Mouse (Mus musculus) T-cell, adult 2 months (primary cell): ENCODE measurements around the gene Abcb1b.
"Not testable (repeated sequence)": the region's sequence is repeated elsewhere in the genome, so short reads cannot be mapped to it uniquely, and the experiment has no call there.

Source experiments
- DNase-seq: peaks from one replicate; pipeline ENCODE4 v3.0.0; 2022; ENCODE audit warnings: low spot score

Gene Abcb1b

DNA sequence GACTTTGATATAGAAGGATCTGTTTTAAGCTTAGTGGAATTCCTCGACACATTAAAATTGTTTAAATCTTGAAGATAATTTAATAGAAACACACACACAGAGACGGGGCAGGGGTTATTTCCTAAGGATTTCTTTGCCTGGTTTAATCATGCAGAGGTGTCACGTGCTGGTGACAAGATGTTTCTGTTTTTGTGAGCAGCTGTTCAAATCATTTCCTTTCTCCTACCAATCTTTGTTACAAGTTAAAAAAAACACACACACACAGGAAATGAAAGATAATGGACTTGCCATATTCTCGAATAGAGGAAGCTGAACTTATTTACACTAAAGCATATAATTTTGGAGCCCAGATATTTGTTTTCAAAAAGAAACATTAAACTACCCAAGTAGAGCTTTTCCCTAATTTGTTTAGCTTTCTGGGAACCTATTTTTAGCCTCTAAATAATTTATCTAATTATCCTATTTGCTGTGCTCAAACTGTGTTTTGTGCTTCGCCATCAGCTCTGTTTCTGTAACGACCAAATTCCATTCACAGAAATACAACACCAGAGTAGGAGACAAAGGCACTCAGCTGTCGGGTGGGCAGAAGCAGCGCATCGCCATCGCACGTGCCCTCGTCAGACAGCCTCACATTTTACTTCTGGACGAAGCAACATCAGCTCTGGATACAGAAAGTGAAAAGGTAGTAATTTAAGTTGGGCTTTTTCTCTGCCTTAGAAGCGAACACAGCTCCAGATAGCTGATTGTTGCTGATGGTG, 65.8 kb downstream of the Abcb1b start:
- peak; percentile 12 for DNase-seq

DNA sequence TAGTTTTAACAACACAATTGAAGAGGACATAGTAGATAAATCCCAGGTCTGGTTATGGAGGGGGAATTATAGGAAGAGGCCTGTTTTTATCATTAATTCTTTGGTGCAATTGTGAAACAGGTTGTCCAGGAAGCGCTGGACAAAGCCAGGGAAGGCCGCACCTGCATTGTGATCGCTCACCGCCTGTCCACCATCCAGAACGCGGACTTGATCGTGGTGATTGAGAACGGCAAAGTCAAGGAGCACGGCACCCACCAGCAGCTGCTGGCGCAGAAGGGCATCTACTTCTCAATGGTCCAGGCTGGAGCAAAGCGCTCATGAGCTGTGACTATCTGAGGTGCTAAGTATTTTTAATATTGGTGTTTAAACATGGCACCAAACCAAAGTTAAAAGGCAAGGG, 67.7 kb downstream of the Abcb1b start:
- not testable (repeated sequence) for DNase-seq

DNA sequence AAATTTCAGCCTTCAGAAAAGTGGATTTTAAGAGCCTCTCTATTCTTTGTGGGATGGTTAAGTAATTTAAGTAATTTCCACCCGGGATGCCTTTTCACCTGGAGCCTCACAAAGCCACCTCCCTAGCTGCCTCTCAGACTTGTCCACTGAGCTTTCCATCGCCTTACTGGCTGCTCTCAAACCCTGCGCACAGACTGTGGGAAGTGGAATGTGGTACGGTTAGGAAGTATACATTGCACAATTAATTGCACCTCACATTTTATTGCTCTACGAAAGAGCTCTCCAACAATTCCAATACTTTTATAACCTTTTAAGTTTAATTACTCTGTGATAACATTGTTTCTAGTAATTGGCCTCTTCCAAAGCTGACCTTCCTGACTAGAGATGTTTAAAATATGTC, 68.4 kb downstream of the Abcb1b start:
- DNase-seq = no peak

DNA sequence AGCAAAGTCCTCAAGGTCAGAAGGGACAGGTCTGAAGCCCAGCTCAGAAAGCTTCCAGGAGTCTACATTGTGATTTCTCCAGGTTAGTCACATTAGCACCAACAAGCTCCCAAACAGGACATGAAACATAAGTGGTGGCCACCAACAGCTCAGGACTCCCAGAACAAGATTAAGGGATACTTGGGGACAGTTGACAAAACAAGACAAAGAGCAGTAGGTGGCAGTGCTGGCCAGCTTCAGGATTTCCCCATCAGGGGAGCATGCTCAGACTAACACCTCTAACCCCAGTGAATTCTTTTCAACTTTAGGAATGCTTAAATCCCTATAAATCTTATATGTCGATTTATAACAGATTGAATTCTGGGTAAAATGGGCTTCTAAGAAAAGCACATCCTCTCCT, 70.1 kb downstream of the Abcb1b start:
- DNase-seq = no peak

DNA sequence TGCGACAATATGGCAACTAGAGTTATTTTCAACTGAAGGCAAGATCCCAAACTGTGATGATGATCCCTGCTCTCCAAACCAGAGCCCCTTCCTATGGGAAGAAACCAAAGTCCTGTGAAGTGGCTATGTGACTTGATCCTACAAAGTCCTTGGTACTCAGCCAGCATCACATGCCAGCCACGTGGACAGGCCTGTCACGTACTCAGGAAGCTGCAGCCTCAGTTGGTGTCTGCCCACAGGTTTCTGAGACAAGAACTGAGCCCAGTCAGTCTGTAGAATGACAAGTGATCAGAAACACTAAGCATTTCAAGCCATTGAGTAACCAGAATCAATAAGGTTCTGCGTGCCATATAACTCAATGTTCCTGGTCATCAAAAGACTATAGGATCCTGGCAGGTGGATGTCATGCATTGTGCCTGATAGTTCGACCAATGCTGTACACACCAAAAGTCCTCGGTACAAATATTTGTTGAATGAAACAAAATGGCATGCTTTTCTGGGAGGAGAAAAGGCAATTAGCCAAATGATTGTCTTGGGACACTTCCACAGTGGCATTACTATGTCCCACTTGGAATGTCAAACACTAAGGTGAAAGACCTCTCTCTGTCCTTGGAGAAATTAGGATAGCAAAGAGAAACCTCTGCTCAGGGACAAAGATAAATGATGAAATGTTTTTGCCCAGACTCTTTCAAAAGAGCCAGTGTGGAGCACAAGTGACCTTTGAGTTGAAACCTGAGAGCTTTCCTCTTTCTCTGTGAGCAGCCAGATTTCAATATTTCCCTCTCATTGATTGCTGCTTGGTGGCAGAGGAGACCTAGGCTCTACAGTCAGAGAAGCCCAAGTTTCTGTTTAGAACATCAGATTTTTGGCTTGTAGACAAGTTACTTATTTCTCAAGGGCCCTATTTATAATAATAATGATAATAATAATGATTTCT, 75.3 kb downstream of the Abcb1b start:
- DNase-seq = no peak

DNA sequence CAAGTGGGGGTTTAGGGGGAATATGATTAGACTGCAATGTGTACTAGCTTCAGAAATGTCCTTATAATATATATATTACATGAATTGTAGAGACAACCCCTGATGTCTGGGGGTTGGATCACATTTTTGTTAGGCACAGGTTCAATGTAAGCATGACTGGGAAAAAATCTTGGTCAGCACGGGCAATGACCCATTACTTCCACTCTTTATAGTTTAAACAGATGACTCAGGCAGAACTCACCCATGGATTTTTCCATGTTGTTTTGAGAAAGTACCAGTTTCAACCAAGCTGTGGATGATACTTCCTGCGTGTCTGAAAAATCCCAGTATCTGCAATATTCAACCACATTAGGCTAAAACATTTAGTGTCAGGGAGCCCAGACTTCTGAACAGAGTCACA, 79.1 kb downstream of the Abcb1b start:
- DNase-seq = no peak

DNA sequence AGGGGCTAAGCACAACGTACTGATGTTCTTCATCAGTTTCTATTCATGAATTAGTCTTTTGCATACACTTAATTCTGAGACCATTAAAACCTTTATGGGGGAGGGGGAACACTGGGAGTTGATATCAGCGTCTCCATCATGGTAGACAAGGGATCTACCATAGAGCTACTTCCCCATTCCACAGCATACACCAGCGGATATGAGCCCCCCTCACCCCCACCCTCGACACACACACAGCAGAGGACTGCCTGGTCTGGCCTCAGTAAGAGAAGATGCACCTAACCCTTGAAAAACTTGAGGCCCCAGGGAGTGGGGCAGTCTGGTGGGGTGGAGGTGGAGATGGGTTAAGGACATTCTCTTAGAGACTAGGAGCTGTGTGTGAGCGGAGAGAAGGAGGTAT, 79.9 kb downstream of the Abcb1b start:
- DNase-seq = no peak

DNA sequence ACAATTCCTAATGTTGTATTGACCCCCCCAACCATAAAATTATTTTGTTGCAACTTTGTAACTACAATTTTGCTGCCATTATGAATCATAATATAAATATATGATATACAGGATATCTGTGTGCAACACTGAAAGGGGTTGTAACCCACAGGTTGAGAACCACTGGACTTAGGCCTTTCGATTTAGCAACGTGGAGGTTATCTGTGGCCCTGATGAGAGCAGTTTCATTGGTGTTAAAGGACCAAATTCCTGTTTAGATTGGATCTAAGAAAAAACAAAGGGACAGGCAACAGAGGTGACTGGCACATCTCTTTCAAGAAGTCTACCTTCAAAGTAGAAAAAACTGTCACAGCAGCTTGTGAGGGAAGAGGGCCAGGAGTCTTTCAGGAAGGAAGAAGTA, 87.9 kb downstream of the Abcb1b start:
- no peak for DNase-seq

DNA sequence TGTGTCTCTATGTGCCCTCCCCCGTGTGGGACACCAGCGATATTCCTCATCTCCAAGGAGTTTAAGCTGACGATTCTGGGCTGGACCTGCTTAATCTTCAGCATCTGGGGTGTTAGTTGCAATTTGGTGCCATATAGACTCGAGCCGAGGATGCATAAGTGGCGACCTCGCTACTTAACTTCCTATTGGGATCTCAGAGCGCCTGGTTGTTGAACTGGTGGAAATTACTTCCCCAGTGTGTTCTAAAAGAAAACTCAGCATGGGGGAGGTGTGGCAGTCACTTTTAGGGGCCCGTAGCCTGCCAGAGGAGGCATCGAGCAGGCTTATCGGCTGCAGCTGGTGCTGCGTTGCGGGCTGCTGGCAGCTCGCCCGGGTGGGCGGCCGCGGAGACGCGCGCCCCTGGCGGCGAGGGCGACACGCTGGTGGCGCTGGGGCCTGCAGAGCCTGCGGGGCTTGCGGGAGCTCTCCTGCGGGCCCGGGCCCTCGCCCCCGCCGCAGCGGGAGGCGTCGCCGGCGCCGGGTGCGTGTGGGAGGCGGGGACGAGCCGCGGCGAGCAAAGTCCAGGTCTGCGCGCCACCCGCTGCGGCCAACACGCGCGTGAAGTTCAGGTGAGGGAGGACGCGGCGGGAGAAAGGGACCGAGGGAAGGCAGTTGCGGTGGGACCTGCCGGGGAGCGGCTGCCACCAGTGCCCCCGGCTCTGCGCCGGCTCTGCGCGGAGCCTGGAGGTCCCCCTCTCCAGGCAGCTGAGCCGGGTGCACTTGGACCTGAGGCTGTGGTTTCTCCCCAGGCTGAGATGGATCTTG, 95.6 kb downstream of the Abcb1b start, which contains the start of gene Abcb4:
Gene Abcb4, plus strand, starts transcription at position 418 of the 804 bp plus-strand sequence.
- DNase-seq = peak; percentile 66

DNA sequence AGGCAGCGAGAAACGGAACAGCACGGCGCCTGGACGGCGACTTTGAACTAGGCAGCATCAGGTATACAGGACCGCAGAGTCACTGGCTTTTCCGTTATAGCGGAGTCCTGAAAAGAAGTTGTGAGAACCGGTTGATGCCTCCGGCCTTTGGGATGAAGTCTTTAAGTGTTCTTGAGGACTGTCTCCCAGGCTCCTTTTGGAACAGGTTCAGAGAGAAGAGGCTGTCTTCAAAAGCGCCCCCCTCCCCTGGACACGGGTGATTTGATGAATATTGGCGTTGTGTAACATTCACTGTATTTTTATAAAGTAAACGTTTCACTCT, 96.1 kb downstream of the Abcb1b start:
- DNase-seq = no peak

DNA sequence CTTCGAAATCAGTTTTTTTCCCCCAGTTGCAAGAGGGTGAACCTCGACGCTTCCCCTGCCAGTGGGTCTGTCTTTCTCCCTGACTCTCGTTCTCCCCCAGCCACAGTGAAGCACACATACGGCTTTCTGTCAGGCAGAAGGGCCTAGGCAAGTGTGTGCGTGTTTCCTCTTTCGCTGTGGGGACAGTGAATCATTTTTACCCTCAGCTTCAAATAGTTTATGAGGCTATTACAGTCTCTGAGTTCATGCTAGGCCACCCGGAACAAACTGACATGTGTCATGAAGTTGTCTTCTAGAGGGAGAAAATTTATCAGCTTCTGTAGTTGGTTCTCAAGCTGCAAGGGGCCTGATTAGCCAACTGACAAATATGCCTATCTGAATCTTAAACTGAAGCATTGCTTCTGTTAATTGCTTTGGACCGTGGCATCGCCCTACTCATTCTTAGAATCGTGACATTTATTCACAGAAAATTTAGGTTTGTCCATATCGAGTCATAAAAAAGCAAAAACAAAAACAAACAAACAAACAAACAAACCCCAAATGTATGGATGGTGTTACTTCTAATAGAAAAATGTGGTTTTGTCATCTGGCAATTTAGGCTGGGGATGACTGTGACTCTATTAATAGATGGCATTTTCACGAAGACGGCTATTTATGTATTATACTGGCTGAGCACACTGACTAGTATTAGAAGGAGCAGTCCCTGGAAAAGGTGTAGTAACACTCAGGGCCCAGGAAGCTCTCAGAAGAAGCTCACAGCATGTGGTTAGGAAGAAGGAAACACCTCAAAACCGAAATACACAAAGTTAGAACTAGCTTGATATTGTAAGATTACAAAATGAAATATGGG, 96.9 kb downstream of the Abcb1b start:
- DNase-seq = no peak

DNA sequence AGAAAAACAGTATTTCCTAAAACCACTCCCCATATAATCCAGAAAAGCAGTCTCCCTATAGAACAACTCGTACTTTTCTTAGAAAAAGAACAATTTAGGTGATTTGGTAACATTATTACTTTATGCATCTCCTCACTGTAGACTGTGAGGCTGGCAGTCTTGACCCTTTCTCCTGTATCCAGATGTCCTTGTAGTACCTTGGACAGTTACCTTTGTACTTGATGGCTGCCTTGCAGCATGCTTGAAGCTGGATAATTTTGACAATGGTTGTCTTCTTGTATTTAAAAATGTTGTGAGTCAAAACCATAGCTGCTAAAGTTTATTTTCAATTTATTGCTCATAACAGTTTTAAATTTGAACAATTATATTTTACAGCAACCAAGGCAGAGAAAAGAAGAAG, 98.3 kb downstream of the Abcb1b start:
- no peak for DNase-seq

DNA sequence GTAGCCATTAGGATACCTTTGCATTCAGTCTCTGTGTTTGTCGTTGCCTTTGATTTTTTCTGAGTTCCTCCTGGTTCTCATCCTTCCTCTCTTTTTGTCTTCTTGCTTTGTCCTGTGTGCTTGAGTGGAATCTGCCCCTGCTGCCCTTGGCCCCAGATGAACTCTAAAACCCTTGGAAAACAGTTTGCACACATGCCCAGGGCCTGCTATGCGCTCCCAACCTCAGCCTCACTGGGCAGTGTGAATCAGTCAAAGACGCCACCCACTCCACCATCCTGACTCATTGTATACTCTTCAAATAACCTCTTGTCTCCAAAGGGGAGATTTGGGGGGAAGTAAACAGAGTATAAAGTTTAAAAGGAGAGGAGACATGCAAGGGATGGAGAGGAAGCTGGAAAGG, 100.3 kb downstream of the Abcb1b start:
- no peak for DNase-seq

DNA sequence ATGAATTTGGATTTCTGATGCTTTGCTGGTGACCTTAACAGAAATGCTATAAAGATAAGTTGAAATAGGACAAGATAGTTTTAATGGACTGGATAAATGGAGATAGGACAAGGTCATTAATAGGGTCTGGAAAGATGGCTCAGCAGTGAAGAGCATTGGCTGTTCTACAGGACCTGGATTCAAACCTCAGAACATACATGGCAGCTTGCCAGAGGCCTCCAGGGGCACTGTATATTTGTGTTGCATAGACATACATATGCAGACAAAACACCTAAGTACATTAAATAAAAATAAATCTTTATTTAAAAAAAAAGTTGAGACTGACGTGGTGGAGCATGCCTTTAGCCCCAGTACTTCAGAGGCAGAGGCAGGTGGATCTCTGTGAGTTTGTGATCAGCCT, 103.1 kb downstream of the Abcb1b start:
- DNase-seq = no peak

DNA sequence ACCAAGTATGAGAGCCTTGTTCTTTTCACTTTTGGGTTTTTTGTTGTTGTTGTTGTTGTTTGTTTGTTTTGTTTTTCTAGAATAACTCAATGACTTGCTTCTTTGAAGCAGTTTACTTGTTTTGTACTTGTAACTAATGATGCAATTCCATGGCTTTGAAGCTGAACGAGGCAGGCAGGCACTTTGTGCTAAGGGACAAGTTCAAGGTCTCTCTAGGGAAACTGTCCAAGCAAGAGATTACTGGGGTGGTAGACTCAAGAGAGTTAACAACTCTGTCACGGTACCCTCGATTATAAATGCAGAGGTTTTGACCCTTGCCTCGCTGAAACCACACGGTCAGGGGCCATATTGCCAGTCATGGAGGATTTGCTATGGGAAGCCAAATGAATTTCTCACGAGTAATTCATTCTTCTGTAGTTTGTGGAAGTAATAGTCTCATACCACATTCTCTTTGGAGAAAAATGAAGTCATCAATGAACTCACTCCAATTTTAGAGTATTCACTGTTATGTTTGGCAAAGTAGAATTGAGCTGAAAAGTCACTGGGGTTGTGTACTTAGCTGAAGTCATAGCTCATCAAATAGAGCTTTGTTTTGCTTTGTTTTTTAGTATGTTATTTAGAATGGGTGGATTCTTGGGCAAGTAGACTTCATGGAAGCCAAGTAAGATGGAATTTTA, 104.3 kb downstream of the Abcb1b start:
- DNase-seq = no peak

DNA sequence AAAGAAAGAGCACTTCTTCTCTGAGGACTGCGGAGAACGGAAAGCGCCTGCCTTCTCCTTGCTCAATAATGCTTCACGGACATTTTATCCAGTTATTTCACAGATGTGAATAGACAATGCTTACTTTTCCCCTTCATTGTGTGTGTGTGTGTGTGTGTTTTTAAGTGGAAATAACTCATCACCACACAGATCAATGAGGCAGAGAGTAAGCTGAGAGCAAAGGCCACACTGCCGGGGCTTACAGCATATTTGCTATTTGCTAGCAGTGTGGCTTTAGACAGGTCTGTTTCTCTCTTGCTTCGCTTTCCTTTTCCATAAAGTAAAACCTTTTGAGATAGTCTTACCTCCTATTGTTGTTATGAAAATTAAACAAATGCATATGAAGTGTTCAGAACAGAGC, 106.6 kb downstream of the Abcb1b start:
- DNase-seq = no peak

DNA sequence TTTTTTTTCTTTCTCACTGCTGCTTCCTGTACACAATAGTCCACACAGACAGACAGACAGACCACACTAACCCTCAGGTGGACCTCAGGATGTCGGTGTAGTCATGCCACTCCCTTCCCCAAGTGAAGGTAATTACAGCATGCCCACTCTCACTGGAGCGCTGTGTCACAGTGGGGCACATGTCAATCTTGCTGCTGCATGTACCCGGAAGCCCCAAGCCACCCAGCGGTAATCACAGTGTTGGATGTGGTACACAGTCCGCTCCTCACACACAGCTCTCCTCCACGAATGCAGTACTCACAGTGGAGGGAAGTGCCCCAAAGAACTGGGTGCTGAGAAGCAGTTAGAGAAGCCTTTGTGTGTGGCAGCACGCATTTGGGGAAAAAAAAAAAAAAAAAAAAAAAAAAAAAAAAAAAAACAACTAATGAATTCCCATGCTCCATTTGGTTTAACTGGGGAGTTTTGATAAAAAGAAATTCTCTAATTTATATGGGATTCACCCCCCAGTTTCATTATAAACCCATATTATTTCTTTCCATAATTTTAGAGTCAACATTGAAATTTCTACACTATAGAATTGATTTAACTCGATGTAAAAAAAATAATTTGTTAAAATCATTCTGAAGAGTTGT, 113.7 kb downstream of the Abcb1b start:
- peak; percentile 54 for DNase-seq
